Mouse (Mus musculus): ENCODE results near the gene Phlpp2. TPM values are rescaled to one million over a fixed set of nuclear protein-coding genes. Genes with fewer than 3 reads are reported as not detected.

Phlpp2 gene
- polyA plus RNA-seq, 1 experiment = 0.45 TPM

DNA sequence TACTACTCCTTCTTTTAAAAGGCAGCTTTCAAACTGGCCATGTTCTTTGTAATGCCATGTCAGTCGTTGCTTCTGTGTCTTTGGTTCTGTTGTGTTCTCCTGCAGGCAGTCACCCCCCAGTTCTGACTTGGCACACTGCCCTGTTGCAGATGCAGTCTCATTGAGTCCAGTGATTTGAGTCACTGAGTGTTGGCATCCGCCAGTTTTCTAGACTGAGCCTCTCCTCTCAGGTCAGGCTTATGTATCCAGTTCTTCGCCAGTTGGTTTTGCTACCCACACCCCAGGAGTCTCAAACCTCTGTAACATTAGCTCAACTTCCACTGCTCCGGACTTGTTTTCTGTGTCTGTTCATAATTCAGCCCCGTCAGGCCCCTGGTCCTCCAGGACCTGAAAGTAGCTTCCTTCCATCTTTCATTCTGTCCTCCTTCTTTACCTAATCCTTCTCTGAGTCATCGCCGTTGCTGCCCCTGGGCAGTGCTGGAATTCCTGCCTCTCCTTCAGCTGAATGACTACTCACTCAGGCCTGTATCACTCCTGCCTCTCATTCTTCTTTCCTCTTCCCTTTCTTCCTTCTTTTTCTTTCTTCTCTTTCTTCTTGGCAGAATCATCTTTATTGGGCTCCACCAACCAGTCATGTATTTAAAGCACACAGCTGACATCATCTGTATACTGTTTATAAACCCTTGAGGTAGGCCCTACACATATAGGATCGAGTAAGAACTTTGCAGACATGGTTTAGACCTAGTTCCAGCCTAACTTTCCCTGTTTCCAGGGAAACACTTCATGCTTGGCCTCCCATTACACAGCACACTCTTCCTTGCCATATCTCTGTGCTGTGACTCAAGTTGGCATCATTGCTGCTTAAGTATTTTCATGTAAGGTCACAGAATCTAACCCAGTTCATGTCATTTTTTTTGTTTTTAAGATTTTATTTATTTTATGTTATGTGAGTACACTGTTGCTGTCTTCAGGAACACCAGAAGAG, 52.4 kb downstream of the Phlpp2 start:
- Histone ChIP-seq H3K27me3 (replicated peaks) (no peaks in the 10 kb centered on the region), H3K9me3 (no peaks in the 10 kb centered on the region), H3K4me3 (replicated peaks) (no peak overlapping the region), H3K4me1 (peaks cover 17% of the 10 kb centered on the region), H3K36me3 (replicated peaks; ENCODE audit: low read length) (peaks cover 56% of the 10 kb centered on the region)
- no peak for TF ChIP-seq GATA1 (IDR thresholded peaks at IDR 0.05; ENCODE audit: borderline replicate concordance, low read length)
- no peak for TF ChIP-seq FLI1 (IDR thresholded peaks at IDR 0.05; ENCODE audit: low read length)

DNA sequence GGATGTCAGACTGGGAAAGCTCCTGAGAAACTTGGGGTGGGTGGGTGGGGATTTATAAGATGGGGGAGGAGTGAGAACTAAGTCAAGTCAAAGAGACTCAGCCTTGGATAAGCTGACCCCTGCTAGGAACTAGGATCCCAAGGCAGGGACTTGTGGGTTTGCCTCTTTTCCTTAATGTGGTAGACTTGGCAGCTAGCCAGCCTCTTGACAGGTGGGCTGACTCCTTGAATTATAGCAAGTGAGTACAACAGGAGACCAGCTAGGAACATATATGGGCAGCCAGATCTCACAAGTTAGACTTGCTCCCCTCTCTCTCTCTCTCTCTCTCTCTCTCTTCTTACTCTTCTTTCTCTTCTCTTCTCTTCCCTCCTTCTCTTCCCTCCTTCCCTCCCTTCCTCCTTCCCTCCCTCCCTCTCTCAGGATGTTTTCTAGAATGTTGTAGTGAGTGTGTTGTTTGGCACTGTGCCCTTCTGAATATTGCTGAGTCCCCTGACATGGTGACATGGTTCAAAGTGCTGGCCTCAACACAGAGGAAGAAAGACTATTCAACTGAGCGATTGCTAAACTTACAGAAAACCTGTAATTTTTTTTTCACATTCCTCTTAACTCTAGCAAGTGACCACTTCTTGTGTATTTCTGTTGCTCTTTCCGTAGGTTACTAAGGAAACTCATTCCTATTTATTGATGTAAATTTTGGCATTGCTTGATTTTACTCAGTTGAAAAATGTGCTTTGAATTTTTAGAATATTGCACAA, 73.4 kb downstream of the Phlpp2 start:
- H3K4me3 ChIP-seq (replicated peaks) = no peak overlapping the region
- no peaks in the 10 kb centered on the region for H3K9me3 ChIP-seq
- H3K4me1 ChIP-seq = peaks cover 16% of the 10 kb centered on the region
- peaks cover 13% of the 10 kb centered on the region for H3K27me3 ChIP-seq (replicated peaks)
- TF ChIP-seq FLI1 (IDR thresholded peaks at IDR 0.05; ENCODE audit: low read length) (no peak), GATA1 (IDR thresholded peaks at IDR 0.05; ENCODE audit: borderline replicate concordance, low read length) (no peak)
- peaks cover 40% of the 10 kb centered on the region for H3K36me3 ChIP-seq (replicated peaks; ENCODE audit: low read length)

DNA sequence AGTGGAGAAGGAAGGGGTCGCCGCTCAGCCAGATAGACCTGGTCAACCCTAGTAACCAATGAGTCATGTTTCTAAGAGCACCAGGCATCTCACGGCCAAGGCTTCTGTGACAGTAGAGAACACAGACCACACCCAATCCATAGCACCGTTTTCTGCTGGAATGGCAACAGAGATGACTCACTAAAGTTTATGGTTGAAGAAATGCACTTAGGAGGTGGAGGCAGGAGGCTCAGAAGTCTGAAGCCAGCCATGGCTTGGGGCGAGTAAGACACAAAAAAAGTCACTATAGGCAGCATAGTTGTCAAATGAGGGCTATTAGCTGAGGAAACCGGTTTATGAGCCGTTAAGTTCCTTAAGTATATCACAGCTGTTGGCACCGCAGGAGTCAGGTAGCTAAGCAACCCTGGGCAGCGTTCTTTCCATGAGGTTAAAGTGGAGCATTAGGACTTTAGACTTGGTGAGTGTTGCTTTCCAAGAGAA, 76.9 kb downstream of the Phlpp2 start:
- Histone ChIP-seq H3K9me3 (no peaks in the 10 kb centered on the region), H3K27me3 (replicated peaks) (peaks cover 42% of the 10 kb centered on the region), H3K36me3 (replicated peaks; ENCODE audit: low read length) (peaks cover 14% of the 10 kb centered on the region), H3K4me3 (replicated peaks) (no peak overlapping the region), H3K4me1 (peaks cover 29% of the 10 kb centered on the region)
- no peak for TF ChIP-seq FLI1 (IDR thresholded peaks at IDR 0.05; ENCODE audit: low read length)
- no peak for TF ChIP-seq GATA1 (IDR thresholded peaks at IDR 0.05; ENCODE audit: borderline replicate concordance, low read length)

DNA sequence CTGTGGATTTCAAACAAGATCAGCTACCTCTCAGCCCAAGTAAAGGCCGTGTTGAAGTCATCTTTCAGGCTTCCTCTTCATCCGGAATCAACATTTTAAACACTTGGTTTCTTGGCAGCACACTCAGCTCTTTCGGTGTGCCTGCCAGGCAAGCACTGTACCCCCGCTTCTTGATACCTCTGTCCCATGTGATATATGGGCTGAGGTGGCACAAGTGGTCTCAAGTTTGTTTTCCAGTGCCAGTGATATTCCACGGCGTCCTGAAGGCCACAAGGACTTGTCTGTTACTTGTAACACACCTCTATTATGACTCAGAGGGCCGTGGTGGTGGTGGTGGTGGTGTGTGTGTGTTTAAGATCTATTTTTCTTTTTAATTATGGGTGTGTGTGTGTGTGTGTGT, 77.4 kb downstream of the Phlpp2 start:
- peaks cover 9% of the 10 kb centered on the region for H3K36me3 ChIP-seq (replicated peaks; ENCODE audit: low read length)
- H3K4me3 ChIP-seq (replicated peaks) = no peak overlapping the region
- no peak for TF ChIP-seq FLI1 (IDR thresholded peaks at IDR 0.05; ENCODE audit: low read length)
- H3K9me3 ChIP-seq = no peaks in the 10 kb centered on the region
- peaks cover 29% of the 10 kb centered on the region for H3K4me1 ChIP-seq
- peaks cover 46% of the 10 kb centered on the region for H3K27me3 ChIP-seq (replicated peaks)

DNA sequence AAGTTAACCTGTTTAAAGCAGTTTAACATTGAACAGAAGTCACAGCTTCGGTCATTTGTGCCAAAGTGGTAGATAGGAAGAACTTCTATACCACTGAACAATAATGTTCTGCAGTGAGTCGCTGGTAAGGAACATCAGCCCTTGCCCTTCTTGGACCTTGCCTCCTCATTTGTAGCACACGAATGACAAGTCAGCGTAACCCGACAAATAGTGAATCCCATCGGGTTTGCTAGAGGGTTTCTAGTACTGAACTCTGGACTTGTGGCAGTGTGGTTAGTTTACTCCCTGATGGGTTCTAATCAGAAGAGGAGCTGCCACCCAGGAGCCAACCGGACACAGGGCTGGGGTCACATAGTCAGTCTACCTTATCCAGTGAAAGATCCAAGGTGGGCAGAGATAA, 77.9 kb downstream of the Phlpp2 start:
- Histone ChIP-seq H3K4me1 (peaks cover 29% of the 10 kb centered on the region), H3K4me3 (replicated peaks) (no peak overlapping the region), H3K27me3 (replicated peaks) (peaks cover 49% of the 10 kb centered on the region), H3K36me3 (replicated peaks; ENCODE audit: low read length) (peaks cover 4% of the 10 kb centered on the region), H3K9me3 (no peaks in the 10 kb centered on the region)
- TF ChIP-seq GATA1 (IDR thresholded peaks at IDR 0.05; ENCODE audit: borderline replicate concordance, low read length) (no peak), FLI1 (IDR thresholded peaks at IDR 0.05; ENCODE audit: low read length) (no peak)

DNA sequence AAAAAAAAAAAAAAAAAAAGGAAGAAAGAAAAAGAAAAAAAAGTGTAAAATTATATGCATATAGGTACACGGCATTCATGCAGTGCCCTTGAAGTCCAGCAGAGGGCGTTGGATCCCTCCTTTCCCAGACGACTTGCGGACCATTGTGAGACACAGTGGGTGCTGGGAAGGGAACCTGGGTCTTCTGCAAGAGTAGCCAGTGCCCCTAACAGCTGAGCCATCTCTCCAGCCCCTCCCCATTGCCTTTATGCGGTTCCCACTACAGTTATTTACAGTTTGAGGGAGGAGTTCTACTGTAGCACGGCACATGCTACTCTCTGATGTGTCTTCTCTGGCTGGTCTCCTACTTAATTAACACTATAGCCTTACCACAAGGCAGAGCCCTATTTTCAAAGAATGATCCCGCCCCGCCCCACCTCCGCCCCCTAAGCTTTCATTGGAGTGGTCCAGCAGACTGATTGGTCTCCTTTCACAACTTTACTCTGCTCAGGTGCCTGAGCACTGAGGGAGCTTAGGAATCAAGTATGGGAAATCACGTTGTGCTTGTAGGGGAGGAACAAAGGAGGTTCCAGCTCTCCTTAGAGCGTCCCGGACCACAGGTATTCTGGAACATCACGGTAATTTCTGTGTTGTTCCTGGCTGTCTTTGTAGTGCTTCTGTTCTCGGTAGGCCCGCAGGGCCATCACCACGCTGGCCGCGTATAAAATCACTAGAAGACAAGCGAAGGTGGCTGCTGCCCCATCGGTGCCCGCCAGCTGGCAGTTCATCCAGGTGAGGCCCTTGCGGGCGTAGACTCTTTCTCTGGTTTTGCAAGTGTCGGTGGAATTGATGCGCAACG, 79.3 kb downstream of the Phlpp2 start:
- Histone ChIP-seq H3K27me3 (replicated peaks) (peaks cover 62% of the 10 kb centered on the region), H3K4me3 (replicated peaks) (peak overlapping the region; percentile 76)

DNA sequence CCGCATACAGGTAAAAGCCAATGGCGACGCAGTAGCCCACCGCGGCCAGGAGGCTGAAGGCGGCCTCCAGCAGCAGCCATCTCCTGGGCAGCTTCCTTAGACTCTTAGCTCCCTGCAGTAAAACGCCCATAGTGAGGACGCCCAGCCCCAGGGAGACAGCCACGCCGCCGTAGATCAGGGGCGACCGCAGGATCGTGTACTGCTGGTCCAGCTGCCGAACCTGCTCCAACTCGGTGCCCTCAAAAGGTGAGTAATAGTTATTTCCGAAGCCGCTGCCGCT, 79.9 kb downstream of the Phlpp2 start:
- TF ChIP-seq GATA1 (IDR thresholded peaks at IDR 0.05; ENCODE audit: borderline replicate concordance, low read length) (no peak), FLI1 (IDR thresholded peaks at IDR 0.05; ENCODE audit: low read length) (no peak)
- Histone ChIP-seq H3K4me3 (replicated peaks) (peak overlapping the region; percentile 76), H3K4me1 (peaks cover 18% of the 10 kb centered on the region), H3K9me3 (no peaks in the 10 kb centered on the region), H3K36me3 (replicated peaks; ENCODE audit: low read length) (peaks cover 3% of the 10 kb centered on the region), H3K27me3 (replicated peaks) (peaks cover 64% of the 10 kb centered on the region)

More for the DNA sequence above, 79.3 kb downstream of the Phlpp2 start:
- Histone ChIP-seq H3K9me3 (no peaks in the 10 kb centered on the region), H3K36me3 (replicated peaks; ENCODE audit: low read length) (peaks cover 3% of the 10 kb centered on the region), H3K4me1 (peaks cover 19% of the 10 kb centered on the region)
- no peak for TF ChIP-seq GATA1 (IDR thresholded peaks at IDR 0.05; ENCODE audit: borderline replicate concordance, low read length)
- TF ChIP-seq FLI1 (IDR thresholded peaks at IDR 0.05; ENCODE audit: low read length) = no peak

DNA sequence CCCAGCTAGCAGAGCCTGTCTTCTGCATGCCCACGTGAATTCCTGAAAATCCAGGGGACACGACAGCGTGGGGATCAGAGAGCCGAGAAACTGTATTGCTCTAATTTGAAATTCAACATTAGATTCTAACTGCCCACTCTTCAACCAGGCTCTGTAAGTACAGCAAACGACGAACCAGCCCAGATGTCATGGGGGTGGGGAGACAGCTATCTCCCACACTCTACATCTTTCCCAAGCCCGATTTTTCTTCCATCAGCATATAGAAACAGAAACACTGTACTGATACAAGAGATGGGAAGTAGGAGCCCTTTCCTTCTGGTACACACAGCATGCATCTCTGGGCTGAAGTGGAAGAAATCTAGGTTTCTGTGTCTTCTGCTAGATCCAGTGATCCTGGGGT, 83.8 kb downstream of the Phlpp2 start:
- peaks cover 21% of the 10 kb centered on the region for H3K4me1 ChIP-seq
- H3K4me3 ChIP-seq (replicated peaks) = no peak overlapping the region
- TF ChIP-seq FLI1 (IDR thresholded peaks at IDR 0.05; ENCODE audit: low read length) = no peak
- H3K36me3 ChIP-seq (replicated peaks; ENCODE audit: low read length) = no peaks in the 10 kb centered on the region
- no peaks in the 10 kb centered on the region for H3K9me3 ChIP-seq
- H3K27me3 ChIP-seq (replicated peaks) = peaks cover 69% of the 10 kb centered on the region

DNA sequence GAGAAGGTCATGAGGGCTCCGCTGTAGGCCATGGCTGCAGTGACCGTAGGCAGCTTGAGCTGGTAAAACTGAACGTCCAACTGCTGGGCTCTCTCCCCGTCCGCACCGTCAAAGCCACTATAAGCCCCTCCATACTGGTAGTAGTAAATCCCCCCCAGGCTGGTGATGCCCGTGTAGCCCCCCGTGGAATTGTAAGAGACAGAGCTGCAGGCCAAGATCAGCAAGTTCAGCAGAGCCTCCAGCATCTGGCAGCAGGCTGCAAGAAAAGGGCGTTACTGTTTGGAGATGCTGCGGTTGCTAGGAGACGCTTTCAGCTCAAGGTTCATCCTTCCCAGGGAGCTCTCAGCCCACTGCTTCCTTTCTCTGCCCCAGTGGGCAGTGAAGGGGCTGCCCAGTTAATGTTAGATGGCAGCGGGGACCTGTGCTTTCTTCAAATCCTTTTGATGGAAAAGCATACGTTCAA, 86.2 kb downstream of the Phlpp2 start:
- Histone ChIP-seq H3K36me3 (replicated peaks; ENCODE audit: low read length) (no peaks in the 10 kb centered on the region), H3K4me3 (replicated peaks) (no peak overlapping the region), H3K27me3 (replicated peaks) (peaks cover 63% of the 10 kb centered on the region), H3K9me3 (no peaks in the 10 kb centered on the region), H3K4me1 (peaks cover 21% of the 10 kb centered on the region)
- TF ChIP-seq GATA1 (IDR thresholded peaks at IDR 0.05; ENCODE audit: borderline replicate concordance, low read length) (no peak), FLI1 (IDR thresholded peaks at IDR 0.05; ENCODE audit: low read length) (no peak)
